Mouse (Mus musculus): ENCODE measurements around the gene Dock10.

GRCm38 (mm10) chr1:80652803-80653202, 105.5 kb downstream of the Dock10 start:
- TF ChIP-seq CTCF (IDR thresholded peaks at IDR 0.05; ENCODE audit: insufficient read depth, low read depth, low read length) (no peak), POLR2A (IDR thresholded peaks at IDR 0.05; ENCODE audit: insufficient read depth, low read depth, low read length) (no peak)
